Mouse (Mus musculus): ENCODE results near the gene Btbd9. TPM values are rescaled to one million over a fixed set of nuclear protein-coding genes. Genes with fewer than 3 reads are reported as not detected.

The Btbd9 gene
- polyA plus RNA-seq, 1 experiment = 21.6 TPM

GRCm38 (mm10) chr17:30610739-30611138 is 34.5 kb upstream of the Btbd9 start:
- Histone ChIP-seq H3K9ac (ENCODE audit: low read depth, poor library complexity, severe bottlenecking) (no peak overlapping the region), H3K9me3 (replicated peaks; ENCODE audit: control insufficient read depth, insufficient read depth, low read length, poor library complexity, severe bottlenecking) (no peaks in the 10 kb centered on the region), H3K36me3 (ENCODE audit: control insufficient read depth, insufficient read depth, low read length, poor library complexity, severe bottlenecking) (peaks cover 2% of the 10 kb centered on the region; the same call in 1 of the 2 replicates), H3K27ac (ENCODE audit: insufficient read depth, low read length) (no peak overlapping the region), H3K4me1 (ENCODE audit: control insufficient read depth, insufficient read depth, low read length) (no peaks in the 10 kb centered on the region), H3K4me3 (ENCODE audit: low read depth, low read length) (no peak overlapping the region), H3K27me3 (ENCODE audit: control insufficient read depth, insufficient read depth, low read length, poor library complexity, severe bottlenecking) (no peaks in the 10 kb centered on the region)
- no peak for TF ChIP-seq CTCF (IDR thresholded peaks at IDR 0.05; ENCODE audit: low read depth, low read length)

- peak overlapping the region; percentile 39 for H3K4me3 ChIP-seq (ENCODE audit: low read depth, low read length)
- peaks cover 2% of the 10 kb centered on the region; the same call in 1 of the 2 replicates for H3K36me3 ChIP-seq (ENCODE audit: control insufficient read depth, insufficient read depth, low read length, poor library complexity, severe bottlenecking)
- no peaks in the 10 kb centered on the region for H3K9me3 ChIP-seq (replicated peaks; ENCODE audit: control insufficient read depth, insufficient read depth, low read length, poor library complexity, severe bottlenecking)
- H3K9ac ChIP-seq (ENCODE audit: low read depth, poor library complexity, severe bottlenecking) = no peak overlapping the region
- H3K27me3 ChIP-seq (ENCODE audit: control insufficient read depth, insufficient read depth, low read length, poor library complexity, severe bottlenecking) = no peaks in the 10 kb centered on the region
- TF ChIP-seq POLR2A (IDR thresholded peaks at IDR 0.05; ENCODE audit: insufficient read depth, low read length) (no peak), EP300 (IDR thresholded peaks at IDR 0.05; ENCODE audit: insufficient read depth, low read depth, low read length) (no peak), CTCF (IDR thresholded peaks at IDR 0.05; ENCODE audit: low read depth, low read length) (no peak)
- H3K27ac ChIP-seq (ENCODE audit: insufficient read depth, low read length) = 0 out of 2 replicates have a peak overlapping the region, but pooled peaks have one; percentile 9
- H3K4me1 ChIP-seq (ENCODE audit: control insufficient read depth, insufficient read depth, low read length) = no peaks in the 10 kb centered on the region
Observed at GRCm38 (mm10) chr17:30609980-30610307, 33.7 kb upstream of the Btbd9 start.

GRCm38 (mm10) chr17:30609305-30609979 is 33.2 kb upstream of the Btbd9 start:
- H3K9ac ChIP-seq (ENCODE audit: low read depth, poor library complexity, severe bottlenecking) = 0 out of 2 replicates have a peak overlapping the region, but pooled peaks have one; percentile 29
- H3K9me3 ChIP-seq (replicated peaks; ENCODE audit: control insufficient read depth, insufficient read depth, low read length, poor library complexity, severe bottlenecking) = no peaks in the 10 kb centered on the region
- no peaks in the 10 kb centered on the region for H3K4me1 ChIP-seq (ENCODE audit: control insufficient read depth, insufficient read depth, low read length)
- peak; percentile 42; the same call in 1 of the 2 replicates for TF ChIP-seq EP300 (IDR thresholded peaks at IDR 0.05; ENCODE audit: insufficient read depth, low read depth, low read length)
- TF ChIP-seq POLR2A (IDR thresholded peaks at IDR 0.05; ENCODE audit: insufficient read depth, low read length) = no peak
- H3K27me3 ChIP-seq (ENCODE audit: control insufficient read depth, insufficient read depth, low read length, poor library complexity, severe bottlenecking) = no peaks in the 10 kb centered on the region
- H3K4me3 ChIP-seq (ENCODE audit: low read depth, low read length) = peak overlapping the region; percentile 39
- H3K36me3 ChIP-seq (ENCODE audit: control insufficient read depth, insufficient read depth, low read length, poor library complexity, severe bottlenecking) = peaks cover 2% of the 10 kb centered on the region; the same call in 1 of the 2 replicates
- peak overlapping the region; percentile 9; the same call in 1 of the 2 replicates for H3K27ac ChIP-seq (ENCODE audit: insufficient read depth, low read length)

GRCm38 (mm10) chr17:30607909-30608495 is 31.7 kb upstream of the Btbd9 start:
- Histone ChIP-seq H3K27ac (ENCODE audit: insufficient read depth, low read length) (peak overlapping the region; percentile 5; the same call in 1 of the 2 replicates), H3K4me3 (ENCODE audit: low read depth, low read length) (no peak overlapping the region)

GRCm38 (mm10) chr17:30607330-30607729 is 31.0 kb upstream of the Btbd9 start:
- Histone ChIP-seq H3K9me3 (replicated peaks; ENCODE audit: control insufficient read depth, insufficient read depth, low read length, poor library complexity, severe bottlenecking) (no peaks in the 10 kb centered on the region), H3K9ac (ENCODE audit: low read depth, poor library complexity, severe bottlenecking) (peak overlapping the region; percentile 17; the same call in 1 of the 2 replicates), H3K4me1 (ENCODE audit: control insufficient read depth, insufficient read depth, low read length) (no peaks in the 10 kb centered on the region), H3K36me3 (ENCODE audit: control insufficient read depth, insufficient read depth, low read length, poor library complexity, severe bottlenecking) (peaks cover 5% of the 10 kb centered on the region; the same call in 1 of the 2 replicates), H3K4me3 (ENCODE audit: low read depth, low read length) (no peak overlapping the region), H3K27me3 (ENCODE audit: control insufficient read depth, insufficient read depth, low read length, poor library complexity, severe bottlenecking) (no peaks in the 10 kb centered on the region), H3K27ac (ENCODE audit: insufficient read depth, low read length) (no peak overlapping the region)
- TF ChIP-seq POLR2A (IDR thresholded peaks at IDR 0.05; ENCODE audit: insufficient read depth, low read length) (no peak), EP300 (IDR thresholded peaks at IDR 0.05; ENCODE audit: insufficient read depth, low read depth, low read length) (no peak), CTCF (IDR thresholded peaks at IDR 0.05; ENCODE audit: low read depth, low read length) (no peak)

More at GRCm38 (mm10) chr17:30607909-30608495, 31.7 kb upstream of the Btbd9 start:
- Histone ChIP-seq H3K27me3 (ENCODE audit: control insufficient read depth, insufficient read depth, low read length, poor library complexity, severe bottlenecking) (no peaks in the 10 kb centered on the region), H3K9me3 (replicated peaks; ENCODE audit: control insufficient read depth, insufficient read depth, low read length, poor library complexity, severe bottlenecking) (no peaks in the 10 kb centered on the region), H3K4me1 (ENCODE audit: control insufficient read depth, insufficient read depth, low read length) (no peaks in the 10 kb centered on the region), H3K9ac (ENCODE audit: low read depth, poor library complexity, severe bottlenecking) (no peak overlapping the region), H3K36me3 (ENCODE audit: control insufficient read depth, insufficient read depth, low read length, poor library complexity, severe bottlenecking) (peaks cover 5% of the 10 kb centered on the region; the same call in 1 of the 2 replicates)
- TF ChIP-seq EP300 (IDR thresholded peaks at IDR 0.05; ENCODE audit: insufficient read depth, low read depth, low read length) (no peak), CTCF (IDR thresholded peaks at IDR 0.05; ENCODE audit: low read depth, low read length) (no peak)

GRCm38 (mm10) chr17:30606634-30607081 is 30.4 kb upstream of the Btbd9 start:
- Histone ChIP-seq H3K36me3 (ENCODE audit: control insufficient read depth, insufficient read depth, low read length, poor library complexity, severe bottlenecking) (peaks cover 5% of the 10 kb centered on the region; the same call in 1 of the 2 replicates), H3K4me3 (ENCODE audit: low read depth, low read length) (peak overlapping the region; percentile 43), H3K27ac (ENCODE audit: insufficient read depth, low read length) (no peak overlapping the region), H3K9ac (ENCODE audit: low read depth, poor library complexity, severe bottlenecking) (peak overlapping the region; percentile 33; the same call in 1 of the 2 replicates), H3K9me3 (replicated peaks; ENCODE audit: control insufficient read depth, insufficient read depth, low read length, poor library complexity, severe bottlenecking) (no peaks in the 10 kb centered on the region), H3K27me3 (ENCODE audit: control insufficient read depth, insufficient read depth, low read length, poor library complexity, severe bottlenecking) (no peaks in the 10 kb centered on the region), H3K4me1 (ENCODE audit: control insufficient read depth, insufficient read depth, low read length) (no peaks in the 10 kb centered on the region)
- TF ChIP-seq CTCF (IDR thresholded peaks at IDR 0.05; ENCODE audit: low read depth, low read length) (no peak), POLR2A (IDR thresholded peaks at IDR 0.05; ENCODE audit: insufficient read depth, low read length) (no peak), EP300 (IDR thresholded peaks at IDR 0.05; ENCODE audit: insufficient read depth, low read depth, low read length) (no peak)
